Mouse (Mus musculus) adrenal gland, adult 18-20 months (tissue): ENCODE data around the gene Gpr146. TPM values are rescaled to one million over a fixed set of nuclear protein-coding genes. Genes with fewer than 3 reads are reported as not detected.

ENCODE experiments used
- DNase-seq, 2 experiments: peaks; one replicate each; pipeline ENCODE4 v3.0.0; 2021 to 2022; ENCODE audit warnings: low spot score in 2 of 2
- total RNA-seq, 2 experiments: library from RNA; stranded (reverse); gene quantifications; 1 replicate in 1 of 2; 2 replicates in 1 of 2; pipeline ENCODE4 v1.2.3; 2021

The Gpr146 gene
- total RNA-seq, 2 experiments from 2014 or later: 11.0 to 23.9 TPM

- peak; percentile 88 to 92 for DNase-seq
These were observed 20.7 kb downstream of the Gpr146 start for GRCm38 (mm10) chr5:139397959-139398753.

GRCm38 (mm10) chr5:139398786-139399185 is 21.3 kb downstream of the Gpr146 start:
- DNase-seq: no peak

GRCm38 (mm10) chr5:139399991-139400390 is 22.5 kb downstream of the Gpr146 start:
- DNase-seq: no peak

- no peak for DNase-seq
These were observed 24.6 kb downstream of the Gpr146 start for GRCm38 (mm10) chr5:139402106-139402505.

GRCm38 (mm10) chr5:139403692-139404260 is 26.3 kb downstream of the Gpr146 start:
- DNase-seq: no peak

- no peak for DNase-seq
These were observed 27.4 kb downstream of the Gpr146 start, which contains the start of gene C130050O18Rik for GRCm38 (mm10) chr5:139404801-139405401. TSS of gene C130050O18Rik (plus strand) at chr5:139405280.

GRCm38 (mm10) chr5:139405478-139405877 is 28.0 kb downstream of the Gpr146 start:
- DNase-seq: no peak

GRCm38 (mm10) chr5:139405953-139406352 is 28.5 kb downstream of the Gpr146 start:
- DNase-seq: no peak

GRCm38 (mm10) chr5:139407121-139407885 is 29.8 kb downstream of the Gpr146 start:
- DNase-seq: no peak

- no peak for DNase-seq
These were observed 31.0 kb downstream of the Gpr146 start for GRCm38 (mm10) chr5:139408511-139408910.

- peak; percentile 57 to 72 for DNase-seq
These were observed 31.9 kb downstream of the Gpr146 start for GRCm38 (mm10) chr5:139409412-139409811.

GRCm38 (mm10) chr5:139410056-139410455 is 32.6 kb downstream of the Gpr146 start:
- DNase-seq: no peak

GRCm38 (mm10) chr5:139411117-139411516 is 33.6 kb downstream of the Gpr146 start:
- no peak for DNase-seq

GRCm38 (mm10) chr5:139411665-139412314 is 34.3 kb downstream of the Gpr146 start:
- DNase-seq: no peak

- DNase-seq: no peak
These were observed 36.0 kb downstream of the Gpr146 start for GRCm38 (mm10) chr5:139413545-139413944.

- no peak for DNase-seq
These were observed 37.5 kb downstream of the Gpr146 start for GRCm38 (mm10) chr5:139415001-139415400.

- no peak for DNase-seq
These were observed 39.4 kb downstream of the Gpr146 start for GRCm38 (mm10) chr5:139416942-139417341.

- no peak for DNase-seq
These were observed 40.0 kb downstream of the Gpr146 start for GRCm38 (mm10) chr5:139417480-139417879.

- DNase-seq: no peak
These were observed 40.6 kb downstream of the Gpr146 start for GRCm38 (mm10) chr5:139418110-139418509.

- DNase-seq: no peak
These were observed 41.1 kb downstream of the Gpr146 start for GRCm38 (mm10) chr5:139418633-139419032.
